Mouse (Mus musculus) thymus, postnatal 25 days (tissue): ENCODE results near the gene Ubl3.

Experiments
- DNase-seq: peaks from one replicate; pipeline ENCODE4 v3.0.0; 2022

Gene Ubl3

DNA sequence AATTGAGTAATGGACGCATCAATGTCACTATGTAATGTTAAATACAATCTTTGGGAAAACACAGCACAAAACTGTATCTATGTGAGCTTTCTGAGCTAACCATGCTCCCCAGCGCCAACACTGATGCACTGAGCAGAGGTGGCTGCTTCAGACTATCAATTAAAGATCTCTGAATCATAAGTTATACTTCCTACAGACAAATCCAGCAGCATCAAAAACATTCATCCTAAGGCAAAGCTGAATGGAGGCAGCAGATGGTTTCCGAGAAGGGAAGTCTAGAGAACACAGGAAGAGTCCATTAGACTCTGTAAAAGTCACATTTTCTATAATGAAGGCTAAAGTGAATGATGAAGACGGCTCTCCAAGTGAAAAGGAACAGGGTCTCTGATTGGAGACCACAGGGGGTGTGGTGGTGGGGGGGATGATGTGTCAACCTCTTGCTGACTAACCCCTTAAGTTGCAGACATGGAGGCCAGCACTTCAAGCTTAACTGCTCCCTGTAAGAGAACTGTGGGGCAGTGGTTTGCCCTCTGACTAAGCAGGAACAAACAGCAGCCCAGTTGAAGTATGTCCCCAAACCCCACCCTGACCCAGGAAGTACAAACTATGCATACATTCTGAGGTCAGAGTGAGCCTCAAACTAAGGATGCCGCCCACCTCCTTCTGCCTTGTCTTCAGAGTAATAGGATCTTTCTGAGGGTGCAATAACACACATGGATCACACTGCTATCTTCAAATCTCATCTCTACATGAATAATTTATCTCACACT lies 29.2 kb downstream of the Ubl3 start:
- DNase-seq = no peak

DNA sequence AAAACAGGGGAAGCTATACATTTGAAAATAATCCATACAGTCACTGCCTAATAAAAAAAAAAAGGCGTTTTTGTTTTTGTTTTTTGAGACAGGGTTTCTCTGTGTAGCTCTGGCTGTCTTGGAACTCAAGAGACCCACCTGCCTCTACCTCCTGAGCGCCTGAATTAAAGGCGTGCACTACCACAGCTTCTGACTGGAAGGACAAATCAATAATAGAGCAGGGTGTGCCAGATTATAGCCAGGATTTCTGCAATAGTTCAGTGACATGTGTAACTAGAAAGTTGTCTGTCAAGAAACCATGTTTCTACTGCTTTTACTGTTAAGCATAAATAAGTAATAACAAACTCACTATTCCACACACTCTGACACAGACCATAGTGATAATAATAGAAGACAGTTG lies 30.2 kb downstream of the Ubl3 start:
- DNase-seq = no peak

GRCm38 (mm10) chr5:148517445-148517844 lies 35.1 kb downstream of the Ubl3 start:
- no peak for DNase-seq

- no peak for DNase-seq
Observed at GRCm38 (mm10) chr5:148512042-148512640, 40.4 kb downstream of the Ubl3 start.

- DNase-seq = no peak
Observed at GRCm38 (mm10) chr5:148510265-148510664, 42.3 kb downstream of the Ubl3 start.

DNA sequence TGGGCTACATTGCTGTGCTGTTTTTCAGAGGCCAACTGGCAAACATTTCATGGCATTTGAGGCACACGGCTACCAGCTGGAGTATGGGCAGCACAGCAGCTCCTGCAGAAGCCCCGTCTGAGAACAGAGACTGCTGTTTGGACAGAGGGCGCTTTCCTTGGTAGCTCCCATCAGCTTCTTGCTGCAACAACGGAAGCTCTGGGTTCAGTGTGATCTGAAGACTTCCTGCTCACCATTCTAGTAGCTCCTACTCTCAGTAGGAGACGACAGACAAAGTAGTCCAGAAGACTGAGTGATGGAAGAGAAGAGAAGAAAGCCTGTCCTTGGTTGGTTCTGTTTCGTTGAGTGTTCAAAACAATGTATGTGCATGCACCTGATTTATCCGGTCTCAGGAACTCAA lies 42.9 kb downstream of the Ubl3 start:
- peak; percentile 20 for DNase-seq

DNA sequence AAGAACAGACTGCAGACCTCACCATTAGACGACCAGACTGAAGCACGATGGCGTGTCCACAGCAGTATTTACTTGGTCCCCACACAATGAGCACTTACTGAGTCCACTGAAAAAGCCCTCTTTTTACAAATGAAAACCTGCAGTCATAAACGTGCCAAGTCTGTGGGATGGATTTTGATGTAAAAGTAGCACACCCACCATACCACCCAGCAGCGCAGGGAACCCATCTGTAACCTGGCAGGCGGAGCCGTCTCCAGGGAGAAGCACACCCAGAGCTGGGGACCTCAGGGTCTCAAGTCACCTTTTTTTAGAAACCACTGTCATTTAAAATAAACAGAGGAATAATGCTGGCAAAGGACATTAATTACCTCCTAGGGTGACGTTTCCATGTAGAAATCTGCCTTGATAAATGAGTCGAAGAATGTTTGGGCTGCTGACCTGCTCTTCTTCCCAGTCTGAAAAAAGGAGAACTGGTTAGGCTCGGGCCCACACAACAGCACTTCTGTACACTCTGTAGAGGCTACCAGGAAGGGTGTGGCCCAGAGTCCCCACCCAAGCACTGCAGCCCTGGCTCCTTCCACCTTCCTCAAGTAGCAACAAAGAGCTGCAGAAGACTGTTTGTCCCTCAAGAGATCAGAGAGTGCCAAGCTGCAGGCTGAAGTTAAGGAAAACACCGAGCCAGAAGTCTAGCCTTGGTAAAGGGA lies 43.5 kb downstream of the Ubl3 start:
- DNase-seq = no peak

DNA sequence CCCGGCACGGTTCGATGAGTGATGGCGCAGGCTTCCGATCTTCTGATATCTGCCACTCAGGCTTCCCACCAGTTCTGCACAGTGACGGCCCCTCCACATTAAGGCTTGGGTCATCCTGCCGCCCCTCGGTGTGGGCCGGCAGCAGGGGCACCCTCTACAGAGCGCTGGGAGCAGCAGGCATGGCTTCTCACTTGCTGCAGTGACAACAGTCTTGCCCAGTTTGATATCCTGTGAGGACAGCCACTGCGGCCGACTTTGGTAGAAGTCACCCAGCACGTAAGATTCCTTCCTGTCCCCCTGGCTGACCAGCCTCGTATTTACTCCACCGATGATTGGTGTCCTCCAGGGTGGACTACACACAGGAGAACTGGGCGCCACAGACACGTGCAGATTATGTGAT lies 47.2 kb downstream of the Ubl3 start:
- no peak for DNase-seq

GRCm38 (mm10) chr5:148502237-148502636 lies 50.4 kb downstream of the Ubl3 start:
- no peak for DNase-seq

GRCm38 (mm10) chr5:148501228-148501957 lies 51.2 kb downstream of the Ubl3 start:
- DNase-seq = no peak

- no peak for DNase-seq
Observed at GRCm38 (mm10) chr5:148500516-148500915, 52.1 kb downstream of the Ubl3 start.

DNA sequence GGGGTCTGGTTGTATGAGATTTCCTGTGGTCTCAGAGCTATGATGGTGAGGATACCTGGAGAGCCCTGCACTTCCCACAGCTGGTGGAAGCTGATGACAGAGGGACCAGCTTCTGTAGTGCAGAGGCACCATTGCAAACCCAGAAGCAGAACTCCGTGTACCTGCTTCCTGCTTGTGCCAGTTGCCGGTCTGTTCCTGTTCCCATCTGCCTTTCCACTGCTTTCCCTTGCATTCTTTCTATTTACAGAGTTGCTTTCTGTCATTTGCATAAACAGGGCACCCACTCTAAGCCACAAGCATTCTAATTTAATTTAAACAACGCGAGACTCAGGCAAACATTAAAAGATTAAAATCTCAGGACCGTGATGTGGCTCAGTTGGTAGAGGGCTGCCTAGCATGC lies 53.0 kb downstream of the Ubl3 start:
- DNase-seq = no peak

DNA sequence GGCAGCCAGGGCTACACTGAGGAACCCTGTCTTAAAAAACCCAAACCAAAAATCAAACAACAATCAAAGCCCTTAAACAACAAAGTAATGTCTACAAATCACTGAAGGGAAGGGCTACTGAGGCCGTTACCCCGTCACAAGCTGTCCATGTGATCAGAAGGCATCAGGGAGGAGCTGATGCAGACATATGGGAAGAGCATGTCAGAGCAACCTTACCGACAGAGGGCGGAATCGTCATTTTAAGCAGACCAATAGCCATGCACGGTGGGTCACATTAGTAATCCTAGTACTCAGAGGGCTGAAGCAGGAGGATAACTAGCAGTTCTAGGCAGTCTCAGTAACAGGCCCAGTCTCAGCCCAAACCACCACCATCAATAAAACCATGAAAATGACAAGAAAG lies 56.6 kb downstream of the Ubl3 start:
- DNase-seq = no peak

GRCm38 (mm10) chr5:148495173-148495572 lies 57.4 kb downstream of the Ubl3 start:
- DNase-seq = peak; percentile 62

- no peak for DNase-seq
Observed at GRCm38 (mm10) chr5:148494249-148494648, 58.3 kb downstream of the Ubl3 start.

DNA sequence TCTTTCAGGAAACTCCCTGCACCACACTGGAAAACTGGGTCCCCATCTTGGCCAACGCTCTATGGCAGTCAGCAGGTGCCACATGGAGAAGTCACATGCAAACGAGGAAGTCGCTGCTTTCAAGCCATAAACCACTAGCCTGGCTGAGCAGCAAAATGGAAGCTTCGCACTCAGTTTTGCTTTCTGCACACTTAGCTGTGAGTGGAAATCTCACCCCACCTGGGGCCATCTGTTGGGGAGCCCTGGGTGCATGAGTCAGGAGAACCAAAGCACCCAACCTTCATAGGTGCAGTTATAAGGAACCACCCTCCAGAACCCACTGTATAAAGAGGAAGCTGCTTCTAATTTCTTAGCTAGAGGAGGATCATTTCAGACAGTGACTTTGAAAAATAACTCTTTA lies 59.6 kb downstream of the Ubl3 start:
- no peak for DNase-seq

DNA sequence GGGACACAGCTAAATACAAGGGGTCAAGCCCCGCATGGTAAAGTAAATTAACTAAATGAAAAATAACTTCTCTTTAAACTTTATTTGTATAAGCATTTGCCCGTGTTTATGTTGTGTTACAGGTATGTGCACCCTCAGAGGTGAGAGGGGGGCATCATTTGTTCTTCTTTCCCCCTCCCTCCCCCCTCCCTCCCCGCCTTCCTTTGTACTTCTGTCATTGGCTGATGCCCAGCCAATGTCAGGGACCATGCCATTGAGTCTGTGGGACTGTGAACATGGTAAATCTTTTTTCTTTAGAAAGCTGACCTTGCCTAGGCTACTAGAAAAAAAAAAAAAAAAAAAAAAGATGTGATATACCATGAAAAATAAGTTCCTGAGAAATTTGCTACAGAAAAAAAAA lies 62.2 kb downstream of the Ubl3 start:
- no peak for DNase-seq

GRCm38 (mm10) chr5:148489724-148490193 lies 62.8 kb downstream of the Ubl3 start:
- no peak for DNase-seq

DNA sequence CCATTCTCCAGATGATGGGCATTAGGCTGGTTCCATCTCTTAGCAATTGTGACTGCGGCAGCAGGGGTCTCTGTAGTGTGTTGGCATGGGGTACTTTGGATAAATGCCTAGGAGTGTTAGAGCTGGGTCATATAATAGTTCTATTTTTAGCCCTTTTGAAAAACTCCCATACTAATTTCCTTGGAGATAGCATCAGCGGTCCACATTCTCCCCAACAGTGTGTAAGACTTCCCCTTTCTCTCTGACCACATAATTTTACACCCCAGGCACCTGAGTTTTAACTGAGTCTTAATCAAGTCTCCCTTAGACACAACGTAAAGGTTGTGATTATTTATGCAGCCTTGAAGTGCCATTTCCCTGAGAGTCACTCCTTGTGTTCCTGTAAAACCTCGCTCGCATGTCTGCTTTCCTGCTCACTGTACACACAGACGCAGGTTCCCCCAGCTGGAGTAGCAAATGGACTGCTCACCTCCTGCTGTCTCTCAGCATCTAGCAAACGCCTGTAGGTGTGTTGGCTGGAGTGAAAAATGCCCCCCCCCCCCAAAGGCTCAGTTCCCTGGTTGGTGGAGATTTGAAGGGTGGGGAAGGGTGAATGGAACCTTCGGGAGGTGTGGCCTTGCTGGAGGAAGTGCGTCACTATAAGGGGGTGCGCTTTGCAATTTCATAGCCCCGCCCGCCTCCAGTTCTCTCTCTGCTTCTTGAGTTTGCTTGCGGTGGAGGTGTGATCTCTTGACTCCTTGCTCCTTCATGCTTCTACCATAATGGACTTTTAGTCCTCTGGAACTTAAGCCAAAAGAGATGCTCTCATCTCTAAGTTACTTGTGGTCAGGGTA lies 63.5 kb downstream of the Ubl3 start:
- peak; percentile 23 for DNase-seq

DNA sequence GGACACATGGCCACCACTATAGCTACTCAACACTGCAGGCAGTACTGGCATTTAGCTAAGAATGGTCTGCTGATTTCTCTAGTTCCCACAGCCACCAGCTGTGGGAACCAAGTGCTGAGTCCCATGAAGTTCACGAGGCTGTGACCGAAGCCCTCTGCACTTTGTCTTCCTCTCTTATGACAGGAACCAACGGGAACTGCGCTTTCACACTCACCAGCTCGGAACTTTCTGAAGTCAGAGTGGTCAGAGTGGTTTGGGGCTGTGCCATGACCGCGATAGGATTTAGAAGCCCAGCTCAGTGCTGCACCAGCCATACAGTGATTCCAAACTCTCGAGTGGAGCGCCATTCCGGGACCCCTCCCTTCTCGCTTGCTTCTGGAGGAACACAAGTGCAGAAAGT lies 66.4 kb downstream of the Ubl3 start:
- DNase-seq = no peak

GRCm38 (mm10) chr5:148481745-148482144 lies 70.8 kb downstream of the Ubl3 start:
- no peak for DNase-seq

- DNase-seq = no peak
Observed at GRCm38 (mm10) chr5:148474346-148474745, 78.2 kb downstream of the Ubl3 start.
